Mouse (Mus musculus): Measurements from ENCODE around the gene Gm4340. TPM values are rescaled to one million over a fixed set of nuclear protein-coding genes. Genes with fewer than 3 reads are reported as not detected.
"Not testable (repeated sequence)": the region's sequence is repeated elsewhere in the genome, so short reads cannot be mapped to it uniquely, and the experiment has no call there.

Gm4340 gene
- total RNA-seq (2021), result not detected
- long read RNA-seq, experiment 1, result 0 reads
- long read RNA-seq, experiment 2, result 0 reads

DNA sequence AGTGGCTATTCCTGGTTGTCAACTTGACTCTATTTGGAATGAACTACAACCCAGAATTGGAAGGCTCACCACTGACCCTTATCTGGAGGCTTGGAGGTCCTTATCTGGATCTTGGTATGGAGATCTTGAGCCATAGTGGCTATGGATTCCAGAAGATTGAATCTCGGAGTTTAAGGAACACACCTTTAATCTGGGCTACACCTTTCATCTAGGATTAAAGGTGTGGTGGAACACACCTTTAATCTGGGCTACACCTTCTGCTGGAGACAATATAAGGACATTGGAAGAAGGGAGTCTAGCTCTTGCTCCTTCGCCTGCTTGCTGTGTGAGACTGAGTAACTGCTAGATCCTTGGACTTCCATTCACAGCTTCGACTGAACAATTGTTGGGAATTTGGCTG, at the start of gene Gm4340:
Gene Gm4340, plus strand, starts transcription at position 301 of the 400 bp plus-strand sequence.
- DNase-seq, result not testable (repeated sequence)

DNA sequence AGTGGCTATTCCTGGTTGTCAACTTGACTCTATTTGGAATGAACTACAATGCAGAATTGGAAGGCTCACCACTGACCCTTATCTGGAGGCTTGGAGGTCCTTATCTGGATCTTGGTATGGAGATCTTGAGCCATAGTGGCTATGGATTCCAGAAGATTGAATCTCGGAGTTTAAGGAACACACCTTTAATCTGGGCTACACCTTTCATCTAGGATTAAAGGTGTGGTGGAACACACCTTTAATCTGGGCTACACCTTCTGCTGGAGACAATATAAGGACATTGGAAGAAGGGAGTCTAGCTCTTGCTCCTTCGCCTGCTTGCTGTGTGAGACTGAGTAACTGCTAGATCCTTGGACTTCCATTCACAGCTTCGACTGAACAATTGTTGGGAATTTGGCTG, 42.6 kb upstream of the Gm4340 start, which contains the start of gene Gm6763:
Gene Gm6763, plus strand, starts transcription at position 301 of the 400 bp plus-strand sequence.
- not testable (repeated sequence) for DNase-seq

DNA sequence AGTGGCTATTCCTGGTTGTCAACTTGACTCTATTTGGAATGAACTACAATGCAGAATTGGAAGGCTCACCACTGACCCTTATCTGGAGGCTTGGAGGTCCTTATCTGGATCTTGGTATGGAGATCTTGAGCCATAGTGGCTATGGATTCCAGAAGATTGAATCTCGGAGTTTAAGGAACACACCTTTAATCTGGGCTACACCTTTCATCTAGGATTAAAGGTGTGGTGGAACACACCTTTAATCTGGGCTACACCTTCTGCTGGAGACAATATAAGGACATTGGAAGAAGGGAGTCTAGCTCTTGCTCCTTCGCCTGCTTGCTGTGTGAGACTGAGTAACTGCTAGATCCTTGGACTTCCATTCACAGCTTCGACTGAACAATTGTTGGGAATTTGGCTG, 34.1 kb upstream of the Gm4340 start, which contains the start of gene Gm8764:
Gene Gm8764, plus strand, starts transcription at position 301 of the 400 bp plus-strand sequence.
- DNase-seq, result not testable (repeated sequence)

DNA sequence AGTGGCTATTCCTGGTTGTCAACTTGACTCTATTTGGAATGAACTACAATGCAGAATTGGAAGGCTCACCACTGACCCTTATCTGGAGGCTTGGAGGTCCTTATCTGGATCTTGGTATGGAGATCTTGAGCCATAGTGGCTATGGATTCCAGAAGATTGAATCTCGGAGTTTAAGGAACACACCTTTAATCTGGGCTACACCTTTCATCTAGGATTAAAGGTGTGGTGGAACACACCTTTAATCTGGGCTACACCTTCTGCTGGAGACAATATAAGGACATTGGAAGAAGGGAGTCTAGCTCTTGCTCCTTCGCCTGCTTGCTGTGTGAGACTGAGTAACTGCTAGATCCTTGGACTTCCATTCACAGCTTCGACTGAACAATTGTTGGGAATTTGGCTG, 25.6 kb upstream of the Gm4340 start, which contains the start of gene Gm21304:
Gene Gm21304, plus strand, starts transcription at position 301 of the 400 bp plus-strand sequence.
- not testable (repeated sequence) for DNase-seq

DNA sequence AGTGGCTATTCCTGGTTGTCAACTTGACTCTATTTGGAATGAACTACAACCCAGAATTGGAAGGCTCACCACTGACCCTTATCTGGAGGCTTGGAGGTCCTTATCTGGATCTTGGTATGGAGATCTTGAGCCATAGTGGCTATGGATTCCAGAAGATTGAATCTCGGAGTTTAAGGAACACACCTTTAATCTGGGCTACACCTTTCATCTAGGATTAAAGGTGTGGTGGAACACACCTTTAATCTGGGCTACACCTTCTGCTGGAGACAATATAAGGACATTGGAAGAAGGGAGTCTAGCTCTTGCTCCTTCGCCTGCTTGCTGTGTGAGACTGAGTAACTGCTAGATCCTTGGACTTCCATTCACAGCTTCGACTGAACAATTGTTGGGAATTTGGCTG, 17.1 kb upstream of the Gm4340 start, which contains the start of gene Gm21312:
Gene Gm21312, plus strand, starts transcription at position 301 of the 400 bp plus-strand sequence.
- not testable (repeated sequence) for DNase-seq

DNA sequence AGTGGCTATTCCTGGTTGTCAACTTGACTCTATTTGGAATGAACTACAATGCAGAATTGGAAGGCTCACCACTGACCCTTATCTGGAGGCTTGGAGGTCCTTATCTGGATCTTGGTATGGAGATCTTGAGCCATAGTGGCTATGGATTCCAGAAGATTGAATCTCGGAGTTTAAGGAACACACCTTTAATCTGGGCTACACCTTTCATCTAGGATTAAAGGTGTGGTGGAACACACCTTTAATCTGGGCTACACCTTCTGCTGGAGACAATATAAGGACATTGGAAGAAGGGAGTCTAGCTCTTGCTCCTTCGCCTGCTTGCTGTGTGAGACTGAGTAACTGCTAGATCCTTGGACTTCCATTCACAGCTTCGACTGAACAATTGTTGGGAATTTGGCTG, 8.6 kb upstream of the Gm4340 start, which contains the start of gene Gm20765:
Gene Gm20765, plus strand, starts transcription at position 301 of the 400 bp plus-strand sequence.
- not testable (repeated sequence) for DNase-seq

DNA sequence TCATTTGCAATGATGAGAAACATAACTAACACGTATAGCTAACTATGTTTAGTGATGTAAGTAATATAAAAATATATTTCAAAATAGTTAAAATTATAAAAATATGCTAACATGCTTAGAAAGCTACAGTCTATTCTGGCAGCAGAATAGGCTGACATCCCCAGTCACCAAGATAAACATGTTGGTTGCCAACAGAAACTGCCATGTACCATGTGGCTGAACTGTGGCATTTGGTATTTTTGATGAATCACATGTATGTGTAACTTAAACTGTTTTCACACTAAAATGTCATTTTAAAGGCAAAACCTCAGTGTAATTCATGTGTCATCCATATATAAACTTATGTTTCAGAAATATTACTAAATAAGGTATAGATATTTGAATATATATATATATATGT, 15.8 kb downstream of the Gm4340 start:
- DNase-seq, result no peak

DNA sequence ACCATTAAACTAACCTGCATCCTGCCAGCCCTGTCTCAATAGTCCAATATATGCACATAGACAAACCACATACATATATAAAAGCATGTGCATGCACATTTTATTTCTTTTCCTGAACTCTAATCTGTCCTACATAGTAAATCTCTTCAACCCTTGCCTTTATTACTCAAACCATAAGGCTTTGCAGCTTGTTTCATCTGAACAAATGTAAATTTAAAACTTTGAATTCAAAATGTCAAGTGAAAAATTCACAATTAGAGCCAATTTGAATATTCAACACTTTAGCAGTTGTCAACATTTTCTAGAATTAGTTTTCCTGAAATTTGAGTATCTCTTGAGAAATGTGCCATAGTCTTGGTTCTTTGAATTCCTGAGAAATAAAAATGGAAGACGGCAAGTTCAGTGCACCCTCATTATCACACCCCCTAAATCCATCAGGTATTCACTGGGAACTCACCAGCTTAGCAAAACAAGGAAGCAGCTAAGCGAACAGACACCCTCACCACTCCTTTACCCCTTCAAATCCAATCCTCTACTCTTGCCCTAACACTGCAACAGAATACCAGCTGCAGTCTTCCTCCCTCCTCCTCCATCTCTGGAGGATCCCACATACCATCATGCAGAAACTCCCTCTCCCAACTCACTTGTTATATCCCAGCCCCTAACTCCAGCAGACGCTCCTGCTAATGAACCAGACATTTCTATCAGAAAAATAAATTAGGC, 16.6 kb downstream of the Gm4340 start:
- DNase-seq, result no peak

DNA sequence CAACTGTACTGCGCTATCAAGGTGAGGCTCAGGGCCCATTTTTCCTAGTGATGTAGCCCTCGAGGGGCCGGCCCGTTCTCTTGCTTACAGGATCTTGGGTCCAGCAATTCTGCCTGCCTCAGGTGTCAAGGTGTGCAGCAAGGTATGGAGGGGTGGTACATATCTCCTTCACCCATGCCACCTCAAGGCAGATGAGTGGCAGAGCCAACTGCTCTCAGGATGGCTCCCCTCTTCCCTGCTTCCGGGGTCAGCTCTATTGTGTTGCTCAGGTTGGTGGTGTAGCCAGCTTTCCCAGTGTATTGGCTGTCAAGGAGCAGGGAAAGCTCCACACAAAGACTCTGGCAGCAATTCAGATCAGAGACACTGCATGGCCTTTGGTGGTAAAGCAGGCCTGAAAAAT, 20.7 kb downstream of the Gm4340 start:
- no peak for DNase-seq

DNA sequence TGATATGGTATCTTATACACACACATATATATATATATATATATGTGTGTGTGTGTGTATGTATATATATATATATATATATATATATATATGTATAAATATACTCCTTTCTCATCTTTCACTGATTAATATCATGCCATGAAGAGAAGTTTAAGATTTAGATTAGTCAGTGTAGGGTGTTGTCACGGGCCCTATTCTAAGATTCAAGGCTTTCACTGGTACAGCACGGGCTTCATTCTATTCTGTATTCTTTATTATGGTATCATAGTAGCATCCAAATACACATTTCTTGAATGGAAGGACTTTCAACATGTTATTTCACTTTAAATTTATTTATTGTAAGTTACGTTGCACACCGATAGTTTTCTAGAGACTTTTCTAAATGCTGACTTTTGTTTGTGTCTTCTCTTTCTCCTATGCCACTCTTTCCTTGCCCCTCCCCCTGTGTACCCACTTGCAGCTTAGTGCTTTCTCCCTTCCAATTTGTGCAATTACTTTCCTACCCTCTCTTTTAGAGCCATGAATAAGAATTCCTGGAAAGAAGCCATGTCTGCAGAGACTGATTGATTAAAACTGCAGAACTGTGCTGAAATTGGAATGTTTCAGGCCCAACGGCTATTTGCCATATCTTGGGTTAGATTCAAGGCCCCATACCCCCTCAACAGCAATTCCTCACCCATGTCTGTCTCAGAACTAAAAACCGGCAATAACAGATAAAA, 26.6 kb downstream of the Gm4340 start:
- no peak for DNase-seq

Other genes starting within 250 kb of the Gm4340 start
- not detected for gene Gm21293, start 51.1 kb upstream of the Gm4340 start, total RNA-seq (2021)
- gene Gm6763, start 42.5 kb upstream of the Gm4340 start, total RNA-seq (2021), result not detected
- not detected for gene Gm8764, start 34.0 kb upstream of the Gm4340 start, total RNA-seq (2021)
- gene Gm21304, start 25.5 kb upstream of the Gm4340 start, total RNA-seq (2021), result not detected
- not detected for gene Gm21312, start 17.0 kb upstream of the Gm4340 start, total RNA-seq (2021)
- not detected for gene Gm20765, start 8.5 kb upstream of the Gm4340 start, total RNA-seq (2021)

All from gastrocnemius, postnatal 10 days (tissue).